Mouse (Mus musculus) spleen, adult 10 weeks (tissue): ENCODE data around the gene Chrnb2. TPM values are rescaled to one million over a fixed set of nuclear protein-coding genes. Genes with fewer than 3 reads are reported as not detected.

ENCODE experiments used
- polyA plus RNA-seq: library from polyadenylated mRNA; stranded (reverse); fragments of 350-450 nt; fragmentation: Illumina TruSeq; extraction: RNeasy Lipid Tissue Mini Kit (QIAGEN cat#74804); gene quantifications from one replicate; pipeline ENCODE4 v1.2.3, GENCODE M21; 2015; ENCODE audit warnings: low replicate concordance; ENCODE audit not compliant: insufficient read depth

Gene Chrnb2
- polyA plus RNA-seq, result 1.7 TPM

GRCm38 (mm10) chr3:89764119-89764724 lies at the start of gene Chrnb2:
TSS of gene Chrnb2 (minus strand) at chr3:89764632.

GRCm38 (mm10) chr3:89772968-89773709 lies 8.7 kb upstream of the Chrnb2 start, which contains the start of gene Ube2q1:
TSS of gene Ube2q1 (plus strand) at chr3:89773616.

GRCm38 (mm10) chr3:89714359-89715206 lies 49.8 kb downstream of the Chrnb2 start, which contains the start of gene Adar:
TSS of gene Adar (plus strand) at chr3:89715022.

Other genes with a start within 250 kb of the Chrnb2 start
- 0.35 TPM for gene Kcnn3, start 244.5 kb downstream of the Chrnb2 start, polyA plus RNA-seq
- 78.1 TPM for gene Adar, start 49.6 kb downstream of the Chrnb2 start, polyA plus RNA-seq
- 181 TPM for gene Ube2q1, start 9.0 kb upstream of the Chrnb2 start, polyA plus RNA-seq
- 4.4 TPM for gene She, start 66.7 kb upstream of the Chrnb2 start, polyA plus RNA-seq
- gene Il6ra, start 148.6 kb upstream of the Chrnb2 start, polyA plus RNA-seq, result 30.9 TPM
- gene Atp8b2, start 198.9 kb upstream of the Chrnb2 start, polyA plus RNA-seq, result 73.4 TPM
- gene Hax1, start 234.1 kb upstream of the Chrnb2 start, polyA plus RNA-seq, result 81.9 TPM